Mouse (Mus musculus) R1 (cell line): ENCODE data around the gene Amdhd1.

Experiments used
- DNase-seq: peaks from one replicate; pipeline ENCODE4 v3.0.0-alpha.2; 2018; ENCODE audit warnings: low read depth, low spot score

Amdhd1 gene

GRCm38 (mm10) chr10:93540431-93541210 lies 788 bp upstream of the Amdhd1 start, which contains the start of gene Ccdc38:
Gene Ccdc38 (plus strand): TSS chr10:93540632.
- no peak for DNase-seq

GRCm38 (mm10) chr10:93538818-93539217 lies 1.0 kb downstream of the Amdhd1 start:
- DNase-seq: no peak

GRCm38 (mm10) chr10:93538287-93538686 lies 1.5 kb downstream of the Amdhd1 start:
- no peak for DNase-seq

GRCm38 (mm10) chr10:93525329-93525728 lies 14.5 kb downstream of the Amdhd1 start:
- DNase-seq: no peak

GRCm38 (mm10) chr10:93520994-93521393 lies 18.8 kb downstream of the Amdhd1 start:
- no peak for DNase-seq

GRCm38 (mm10) chr10:93519756-93520155 lies 20.1 kb downstream of the Amdhd1 start:
- DNase-seq: no peak

- DNase-seq: no peak
Observed at GRCm38 (mm10) chr10:93519159-93519558, 20.7 kb downstream of the Amdhd1 start.

- DNase-seq: no peak
Observed at GRCm38 (mm10) chr10:93518620-93519019, 21.2 kb downstream of the Amdhd1 start.

- DNase-seq: no peak
Observed at GRCm38 (mm10) chr10:93518186-93518585, 21.6 kb downstream of the Amdhd1 start.

- DNase-seq: no peak
Observed at GRCm38 (mm10) chr10:93517754-93518153, 22.1 kb downstream of the Amdhd1 start.

- DNase-seq: no peak
Observed at GRCm38 (mm10) chr10:93515927-93516326, 23.9 kb downstream of the Amdhd1 start.

GRCm38 (mm10) chr10:93515419-93515818 lies 24.4 kb downstream of the Amdhd1 start:
- peak; percentile 14 for DNase-seq

GRCm38 (mm10) chr10:93509532-93510153 lies 30.2 kb downstream of the Amdhd1 start:
- DNase-seq: no peak

- DNase-seq: no peak
Observed at GRCm38 (mm10) chr10:93508383-93508970, 31.4 kb downstream of the Amdhd1 start.

GRCm38 (mm10) chr10:93501346-93501745 lies 38.5 kb downstream of the Amdhd1 start:
- peak; percentile 19 for DNase-seq

- DNase-seq: no peak
Observed at GRCm38 (mm10) chr10:93500864-93501263, 39.0 kb downstream of the Amdhd1 start.

- DNase-seq: peak; percentile 83
Observed at GRCm38 (mm10) chr10:93490451-93490850, 49.4 kb downstream of the Amdhd1 start.

- no peak for DNase-seq
Observed at GRCm38 (mm10) chr10:93488828-93489226, 51.0 kb downstream of the Amdhd1 start.

- no peak for DNase-seq
Observed at GRCm38 (mm10) chr10:93488066-93488827, 51.6 kb downstream of the Amdhd1 start, which contains the start of gene Hal. Gene Hal (plus strand): TSS chr10:93488768.

- DNase-seq: no peak
Observed at GRCm38 (mm10) chr10:93486622-93487021, 53.2 kb downstream of the Amdhd1 start.

GRCm38 (mm10) chr10:93485055-93485691 lies 54.7 kb downstream of the Amdhd1 start:
- peak; percentile 50 for DNase-seq
